Mouse (Mus musculus) embryo, embryonic 10 days (tissue): Measurements from ENCODE around the gene Vat1.
A peak's percentile ranks its signal among the peaks of the same experiment; 100 is the strongest.
"Not testable (repeated sequence)": the region's sequence is repeated elsewhere in the genome, so short reads cannot be mapped to it uniquely, and the experiment has no call there.

Experiments
- DNase-seq: peaks from one replicate; pipeline ENCODE4 v3.0.0-alpha.2; 2015; ENCODE audit warnings: low spot score

Vat1 gene

DNA sequence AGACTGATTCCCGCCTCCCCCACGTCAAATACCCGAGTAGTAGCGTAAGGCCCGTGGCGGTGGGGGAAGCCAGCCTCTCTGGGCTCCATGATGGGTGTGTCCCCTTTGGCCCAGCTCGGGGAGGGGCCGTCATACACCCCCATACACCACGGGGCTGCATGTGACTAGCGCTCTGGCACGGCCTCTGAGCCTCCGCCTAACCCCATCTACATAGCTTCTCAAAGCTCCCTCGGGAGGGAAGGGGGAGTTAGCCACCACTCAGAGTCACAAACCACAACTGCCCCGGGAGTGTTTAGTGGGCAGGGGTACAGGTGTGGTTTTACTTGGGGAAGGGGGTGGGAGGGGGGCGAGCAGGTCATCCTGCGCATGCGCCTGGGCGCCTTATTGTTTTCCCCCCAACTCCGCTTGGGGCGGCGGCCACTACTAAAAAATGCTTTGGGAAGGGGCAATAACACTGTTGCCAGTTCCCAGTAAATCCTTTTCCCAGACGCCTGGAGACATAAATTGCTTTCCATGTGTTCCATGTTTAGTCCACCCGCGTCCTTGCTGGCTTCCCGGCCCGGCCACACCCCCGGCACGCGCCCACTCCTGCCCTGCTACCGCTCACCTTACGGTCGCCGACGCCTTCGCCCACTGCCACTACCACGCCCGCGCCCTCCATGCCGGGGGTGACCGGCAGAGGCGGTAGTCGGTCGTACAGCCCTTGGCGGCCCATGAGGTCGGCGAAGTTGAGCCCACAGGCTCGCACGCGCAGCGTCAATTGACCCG, 745 bp downstream of the Vat1 start:
- DNase-seq, result peak; percentile 66

DNA sequence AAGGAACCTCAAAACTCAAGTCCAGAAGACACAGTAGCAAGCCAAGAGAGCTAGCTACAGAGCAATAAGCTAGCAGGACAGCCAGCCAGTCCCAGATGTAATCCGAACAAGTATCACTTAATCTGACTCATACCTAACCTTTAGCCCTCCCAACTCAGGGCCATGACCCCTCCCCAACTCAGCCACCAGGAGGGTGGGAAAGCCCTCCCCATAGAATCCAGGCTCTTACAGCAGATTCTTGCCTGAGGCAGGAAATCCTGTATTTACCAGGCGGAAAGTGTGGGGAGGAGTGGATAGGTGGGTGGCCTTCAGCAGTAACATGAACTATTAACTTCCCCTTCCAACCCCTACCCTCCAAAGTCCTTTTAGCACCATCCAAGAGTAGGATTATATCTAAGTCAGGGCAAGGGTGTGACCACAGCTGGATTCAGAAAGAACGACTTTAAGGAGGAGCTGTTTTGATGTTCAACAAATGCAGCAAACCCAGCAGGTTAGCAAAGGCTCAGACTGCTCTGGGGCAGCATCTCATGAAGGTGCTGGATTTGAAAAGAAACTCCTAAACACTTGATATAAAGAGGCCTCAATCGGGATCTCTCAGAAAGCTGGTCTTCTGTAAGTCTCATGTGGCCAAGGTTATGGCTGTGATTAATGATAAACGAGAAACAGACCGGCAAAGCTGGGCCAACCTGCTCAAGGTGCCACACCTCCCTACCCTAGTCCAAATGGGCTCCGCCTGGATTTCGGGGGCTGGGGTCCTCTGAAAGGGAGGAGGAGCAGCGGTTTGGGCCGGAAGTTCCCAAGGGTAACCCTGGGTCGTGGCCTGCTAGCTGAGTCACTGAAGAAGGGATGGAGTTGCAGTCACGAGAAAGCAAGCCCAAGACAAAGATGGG, 1.6 kb downstream of the Vat1 start, which contains the start of gene Rnd2:
Gene Rnd2 (plus strand): TSS at position 789 of the 890 bp plus-strand sequence.
- DNase-seq, result no peak

DNA sequence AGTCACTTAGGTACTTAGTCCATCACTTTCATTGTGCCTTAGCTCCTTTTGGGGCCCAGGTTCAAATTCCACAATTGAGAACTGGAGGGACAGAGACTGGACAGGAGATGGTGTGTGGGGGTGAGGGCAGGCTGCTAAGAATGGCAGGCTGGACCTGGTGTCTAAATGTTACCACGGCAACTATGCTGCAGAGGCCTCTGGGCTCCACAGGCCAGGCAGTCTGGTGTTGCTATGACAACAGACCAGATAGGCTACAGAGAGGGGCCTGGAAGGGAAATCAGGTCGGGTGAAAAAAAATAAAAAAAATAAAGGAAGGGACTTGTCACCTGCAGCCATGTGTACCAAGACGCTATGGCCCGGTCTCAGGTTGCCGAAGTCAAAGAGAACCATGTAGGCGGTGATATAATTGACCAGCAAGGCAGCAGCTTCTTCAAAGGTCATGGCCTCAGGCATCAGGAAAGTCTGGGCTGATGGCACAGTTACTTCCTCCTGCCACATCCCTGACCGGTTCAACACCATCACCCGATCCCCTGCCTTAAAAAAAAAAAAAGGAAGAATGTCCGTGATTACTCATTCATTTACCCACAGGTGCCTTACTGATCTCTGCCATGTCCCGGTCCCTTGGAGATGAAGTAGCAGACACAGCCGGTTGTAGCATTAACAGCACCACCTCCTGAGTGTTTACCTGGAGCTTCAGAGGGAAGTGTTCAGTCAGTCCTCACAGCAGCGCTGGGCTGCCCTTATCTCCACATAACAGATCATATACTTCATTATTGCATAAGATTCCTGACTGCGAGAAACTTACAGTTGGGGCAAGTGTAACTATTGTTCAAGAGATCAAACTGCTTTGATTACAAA, 3.2 kb downstream of the Vat1 start:
- peak; percentile 84 for DNase-seq

DNA sequence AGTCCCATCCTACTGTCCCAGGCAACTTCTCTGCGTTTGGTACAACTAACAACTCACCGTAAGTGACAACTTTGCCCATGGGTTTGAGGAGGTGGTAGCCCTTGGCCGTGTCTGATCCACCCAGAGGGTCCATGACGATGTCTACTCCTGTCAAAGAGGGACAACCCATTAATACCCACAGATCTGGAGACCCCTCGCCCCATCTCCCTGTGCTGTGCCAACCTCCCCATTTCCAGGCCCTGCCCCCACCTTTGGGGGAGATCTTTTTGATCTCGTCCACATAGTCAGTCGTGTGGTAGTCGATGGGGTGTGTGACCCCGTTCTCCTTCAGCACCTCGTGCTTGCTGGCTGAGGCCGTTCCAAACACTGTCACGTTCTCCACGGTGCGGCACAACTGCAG, 3.9 kb downstream of the Vat1 start:
- DNase-seq, result no peak

DNA sequence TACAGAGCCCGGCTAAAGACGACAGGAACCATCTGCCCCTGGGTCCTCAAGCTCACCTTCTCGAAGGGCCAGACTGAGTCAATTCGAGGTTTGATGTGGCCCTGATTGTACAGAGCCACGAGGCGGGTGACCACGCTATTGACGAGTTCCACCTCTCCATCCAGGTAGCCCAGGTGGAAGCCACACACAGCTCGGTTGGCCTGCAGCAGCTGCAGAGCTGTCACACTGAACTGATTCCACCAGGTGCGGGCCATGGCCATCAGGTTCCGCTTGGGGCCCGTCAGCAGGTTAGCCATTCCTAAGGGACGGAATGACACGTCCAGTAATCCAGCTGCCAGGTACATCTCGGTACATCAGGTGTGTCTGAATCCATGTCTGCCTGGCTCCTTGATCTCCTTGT, 5.7 kb downstream of the Vat1 start:
- no peak for DNase-seq

DNA sequence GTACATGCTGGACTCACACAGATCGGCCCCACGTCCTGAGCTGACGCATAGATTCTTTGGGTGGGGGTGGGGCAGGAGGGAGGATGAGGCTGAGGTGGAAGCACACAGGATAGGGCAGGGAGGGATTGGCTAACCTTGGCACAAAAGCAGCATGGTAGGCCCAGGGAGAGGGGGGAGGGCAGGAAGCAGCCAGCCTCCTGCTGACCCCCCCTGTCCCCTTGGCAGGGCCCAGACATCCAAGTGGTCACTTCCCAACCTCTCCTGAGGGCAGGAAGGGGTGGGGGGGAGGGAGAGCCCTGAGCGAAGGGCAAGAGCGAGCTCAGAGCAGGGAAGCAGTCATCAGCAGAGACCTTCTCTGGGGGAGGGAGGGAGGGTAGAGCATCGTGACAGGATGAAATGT, 6.3 kb downstream of the Vat1 start:
- DNase-seq, result no peak

DNA sequence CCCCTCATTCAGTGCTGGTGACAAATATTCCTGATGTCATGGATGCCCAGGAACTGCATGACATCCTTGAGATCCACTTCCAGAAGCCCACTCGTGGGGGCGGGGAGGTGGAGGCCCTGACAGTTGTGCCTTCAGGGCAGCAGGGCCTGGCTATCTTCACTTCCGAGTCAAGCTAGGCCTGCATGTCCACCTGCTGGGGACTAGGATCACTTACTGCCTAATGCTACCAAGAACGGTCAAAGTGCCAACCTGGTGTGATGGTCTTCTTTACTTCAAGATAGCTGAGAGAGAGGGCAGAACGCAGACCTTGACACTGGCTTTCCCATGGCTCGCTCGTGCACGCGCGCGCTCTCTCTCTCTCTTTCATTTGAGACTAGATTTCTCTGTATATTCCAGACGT, 7.8 kb downstream of the Vat1 start:
- DNase-seq, result no peak

DNA sequence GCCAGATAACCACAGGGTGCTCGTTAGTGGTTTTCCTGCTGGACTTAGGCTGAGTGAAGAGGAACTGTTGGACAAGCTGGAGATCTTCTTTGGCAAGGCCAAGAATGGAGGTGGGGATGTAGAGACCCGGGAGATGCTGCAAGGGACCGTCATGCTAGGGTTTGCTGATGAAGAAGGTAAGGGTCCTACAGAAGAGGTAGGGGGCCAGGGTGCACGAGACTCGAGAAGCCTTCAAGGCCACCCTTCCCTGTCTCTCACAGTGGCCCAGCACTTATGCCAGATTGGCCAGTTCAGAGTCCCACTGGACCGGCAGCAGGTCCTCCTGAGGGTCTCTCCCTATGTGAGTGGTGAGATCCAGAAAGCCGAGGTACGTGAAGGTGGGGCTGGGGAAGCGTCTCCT, 8.4 kb downstream of the Vat1 start:
- no peak for DNase-seq

DNA sequence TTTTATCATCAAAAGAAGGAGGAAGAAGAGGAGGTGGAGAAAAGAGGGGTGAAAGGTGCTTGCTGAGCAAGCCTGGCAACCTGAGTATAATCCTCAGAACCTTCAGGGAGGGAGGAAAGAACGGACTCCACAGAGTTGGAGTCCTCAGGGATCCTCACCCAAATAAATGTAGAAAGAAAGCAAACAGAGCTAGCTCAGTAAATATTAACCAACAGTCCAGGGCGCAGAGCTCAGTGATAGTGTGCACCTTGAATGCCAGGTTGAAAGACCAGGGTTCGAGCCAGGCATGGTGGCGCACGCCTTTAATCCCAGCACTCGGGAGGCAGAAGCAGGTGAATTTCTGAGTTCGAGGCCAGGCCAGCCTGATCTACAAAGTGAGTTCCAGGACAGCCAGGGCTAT, 10.4 kb downstream of the Vat1 start:
- DNase-seq, result no peak

DNA sequence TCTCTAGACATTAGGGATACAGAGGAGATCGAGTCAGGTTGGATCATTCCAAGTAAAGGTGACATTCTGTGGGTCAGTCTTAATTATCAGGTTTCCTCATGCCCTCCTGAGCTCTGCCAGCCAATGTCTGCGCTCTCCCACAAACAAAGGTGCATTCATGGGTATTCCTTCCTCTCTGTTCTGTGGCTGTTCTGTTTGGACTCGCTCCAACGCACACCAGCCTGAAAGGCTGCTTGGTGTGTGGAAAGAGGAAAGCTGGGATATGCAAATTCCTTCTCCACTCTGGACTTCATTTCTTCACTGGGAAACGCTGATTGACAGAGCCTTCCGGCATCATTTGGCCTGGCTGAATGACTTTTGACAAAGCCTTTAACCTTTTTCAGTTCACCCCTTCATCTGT, 11.3 kb downstream of the Vat1 start:
- DNase-seq, result no peak

DNA sequence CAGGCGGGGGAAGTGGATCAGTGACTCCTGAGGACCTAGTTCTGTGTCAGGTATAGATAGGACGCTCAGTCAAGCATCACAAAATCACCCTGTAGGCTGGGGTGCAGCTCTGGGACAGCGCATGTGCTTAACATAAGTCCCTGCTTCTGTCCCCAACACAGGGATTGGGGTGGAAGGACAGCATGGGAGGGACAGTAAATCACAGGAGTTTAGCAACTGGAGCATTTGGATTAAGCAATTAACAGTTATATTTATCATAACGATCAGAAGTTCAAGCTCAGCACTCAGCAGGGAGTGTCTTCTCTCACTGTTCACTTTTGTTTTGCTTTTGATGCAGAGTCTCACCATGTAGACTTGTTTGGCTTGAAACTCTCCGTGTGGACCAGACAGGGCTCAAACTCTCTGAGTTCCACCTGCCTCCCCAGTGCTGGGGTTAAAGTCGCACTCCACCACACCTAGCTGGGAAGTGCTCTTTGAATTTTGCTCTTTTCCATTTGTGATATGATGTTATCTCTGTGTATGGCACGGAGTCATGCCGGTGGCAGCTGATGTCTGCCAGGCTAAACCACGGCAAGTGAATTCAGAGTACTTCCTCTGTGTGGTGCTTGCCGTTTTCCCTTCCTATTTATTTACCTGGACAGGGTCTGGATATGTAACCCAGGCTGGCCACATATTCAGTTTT, 13.8 kb downstream of the Vat1 start:
- DNase-seq, result no peak

DNA sequence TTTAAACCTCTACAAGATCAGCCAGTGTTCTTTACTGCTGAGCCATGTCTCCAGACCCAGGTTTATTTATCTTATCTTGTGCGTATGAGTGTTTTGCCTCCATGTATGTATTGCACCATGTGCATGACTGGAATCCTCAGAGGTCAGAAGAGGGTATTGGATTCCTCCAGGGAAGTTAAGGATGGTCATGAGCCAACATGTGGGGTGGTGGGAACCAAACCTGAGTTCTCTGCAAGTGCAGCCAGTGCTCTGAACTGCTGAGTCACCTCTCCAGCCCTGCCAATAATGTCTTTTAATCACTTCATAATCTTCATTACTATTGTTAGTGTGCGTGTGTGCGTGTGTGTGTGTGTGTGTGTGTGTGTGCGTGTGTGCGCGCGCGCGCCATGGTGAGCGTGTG, 14.5 kb downstream of the Vat1 start:
- no peak for DNase-seq

DNA sequence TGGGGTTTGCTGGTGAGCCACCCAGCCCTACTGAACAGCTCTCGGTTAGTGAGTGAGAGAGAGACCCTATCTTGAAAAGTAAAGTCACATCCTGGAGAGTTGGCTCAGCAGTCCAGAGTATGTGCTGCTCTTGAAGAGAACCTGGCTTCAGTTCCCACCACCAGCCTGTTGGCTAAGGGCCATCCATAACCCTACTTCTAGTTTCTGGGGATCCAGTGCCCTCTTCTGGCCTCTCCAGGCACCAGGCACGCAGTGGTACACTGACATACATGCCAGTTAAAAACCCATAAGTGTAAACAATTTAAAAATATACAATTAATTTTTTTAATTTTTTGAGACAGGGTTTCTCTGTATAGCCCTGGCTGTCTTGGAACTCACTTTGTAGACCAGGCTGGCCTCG, 15.6 kb downstream of the Vat1 start:
- no peak for DNase-seq

DNA sequence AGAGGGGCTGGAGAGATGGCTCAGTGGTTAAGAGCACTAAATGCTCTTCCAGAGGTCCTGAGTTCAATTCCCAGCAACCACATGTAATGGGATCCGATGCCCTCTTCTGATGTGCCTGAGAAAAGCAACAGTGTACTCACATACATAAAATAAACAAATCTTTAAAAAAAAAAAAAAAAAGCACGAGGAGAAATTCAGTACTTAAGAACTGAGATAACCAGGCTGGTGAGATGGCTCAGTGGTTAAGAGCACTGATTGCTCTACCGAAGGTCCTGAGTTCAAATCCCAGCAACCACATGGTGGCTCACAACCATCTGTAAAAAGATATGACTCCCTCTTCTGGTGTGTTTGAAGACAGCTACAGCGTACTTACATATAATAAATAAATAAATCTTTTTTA, 16.4 kb downstream of the Vat1 start:
- not testable (repeated sequence) for DNase-seq

DNA sequence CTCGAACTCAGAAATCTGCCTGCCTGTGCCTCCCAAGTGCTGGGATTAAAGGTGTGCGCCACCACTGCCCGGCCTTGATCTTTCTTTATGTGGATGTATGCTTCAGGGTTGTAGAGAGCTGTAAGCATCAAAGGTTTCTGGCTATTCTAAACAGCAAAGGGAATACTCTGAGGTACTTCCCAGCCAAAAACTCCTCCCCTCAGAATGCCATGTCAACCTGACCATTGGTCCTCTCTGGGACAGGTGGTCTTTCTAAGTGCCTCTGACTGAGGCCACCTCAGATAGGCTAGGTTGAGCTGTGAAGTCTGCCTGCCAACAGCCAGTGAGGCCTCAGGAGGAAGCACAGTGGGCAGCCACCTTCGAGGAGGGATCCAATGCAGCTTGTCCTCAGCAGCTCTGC, 17.1 kb downstream of the Vat1 start:
- DNase-seq, result no peak

DNA sequence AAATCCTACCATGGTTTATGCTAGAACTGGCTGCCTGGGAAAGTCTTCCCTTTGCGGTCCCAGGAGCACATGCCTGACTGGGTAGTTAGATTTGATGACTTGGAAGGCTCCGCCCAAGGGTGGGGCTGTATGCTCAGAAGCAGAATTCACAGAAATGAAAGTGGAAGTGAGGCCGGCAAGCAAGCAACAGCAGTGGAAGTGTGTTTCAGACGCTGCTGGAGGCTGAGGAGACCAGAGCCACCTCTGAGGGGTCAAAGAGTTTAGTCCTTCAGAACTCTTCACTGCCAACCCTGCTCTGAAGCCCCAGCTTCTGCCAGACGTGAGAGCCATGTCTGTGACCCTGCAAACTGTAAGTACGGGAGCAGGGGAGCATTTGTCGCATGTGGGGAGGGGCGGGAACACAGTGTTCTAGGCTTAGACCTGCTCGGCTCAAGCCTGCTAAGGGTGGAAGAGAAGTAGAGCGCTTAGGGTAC, 17.7 kb downstream of the Vat1 start, which contains the start of gene Ifi35:
Gene Ifi35 (plus strand): TSS at position 134 of the 473 bp plus-strand sequence.
- DNase-seq, result peak; percentile 57

DNA sequence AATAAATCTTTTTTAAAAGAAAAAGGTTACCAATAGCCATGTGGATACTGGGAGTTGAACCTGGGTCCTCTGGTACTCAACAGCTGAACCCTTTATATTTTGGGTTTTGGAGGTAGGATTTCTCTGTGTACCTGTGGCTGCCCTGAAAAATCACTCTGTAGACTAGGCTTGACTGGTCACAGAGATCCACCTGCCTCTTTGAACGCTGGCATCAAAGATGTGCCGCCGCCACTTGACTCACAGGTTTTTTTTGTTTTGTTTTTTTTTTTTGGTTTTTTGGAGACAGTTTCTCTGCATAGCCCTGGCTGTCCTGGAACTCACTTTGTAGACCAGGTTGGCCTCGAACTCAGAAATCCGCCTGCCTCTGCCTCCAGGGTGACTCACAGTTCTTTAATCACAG, 18.2 kb downstream of the Vat1 start:
- DNase-seq, result no peak

DNA sequence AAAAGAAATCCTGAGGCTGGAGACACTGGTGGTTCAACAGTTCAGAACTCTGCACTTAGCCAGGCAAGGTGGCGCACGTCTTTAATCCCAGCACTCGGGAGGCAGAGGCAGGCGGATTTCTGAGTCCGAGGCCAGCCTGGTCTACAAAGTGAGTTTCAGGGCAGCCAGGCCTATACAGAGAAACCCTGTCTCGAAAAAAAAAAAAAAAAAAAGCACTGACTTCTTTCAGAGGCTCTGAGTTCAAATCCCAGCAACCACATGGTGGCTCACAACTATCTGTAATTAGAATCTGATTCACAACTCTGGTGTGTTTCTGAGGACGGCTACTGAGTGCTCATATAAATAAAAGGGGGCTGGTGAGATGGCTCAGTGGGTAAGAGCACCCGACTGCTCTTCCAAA, 19.2 kb downstream of the Vat1 start:
- not testable (repeated sequence) for DNase-seq

DNA sequence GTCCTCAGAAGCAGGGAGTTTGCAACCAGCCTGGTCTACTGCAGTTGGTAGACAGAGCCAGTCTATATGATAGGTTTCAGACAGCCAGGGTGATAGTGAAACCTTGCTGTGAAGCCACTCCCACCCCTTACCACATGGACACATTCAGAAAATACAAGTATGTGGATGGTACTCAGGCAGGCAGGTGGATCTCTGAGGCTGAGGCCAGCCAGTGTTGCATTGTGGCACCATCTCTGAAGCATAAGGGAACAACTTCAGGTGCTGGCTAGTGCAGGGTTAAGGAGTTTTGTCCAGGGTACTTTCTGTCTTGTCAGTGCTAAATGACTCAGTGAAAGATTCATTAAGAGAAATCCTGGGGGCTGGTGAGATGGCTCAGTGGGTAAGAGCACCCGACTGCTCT, 19.7 kb downstream of the Vat1 start:
- DNase-seq, result peak; percentile 28

DNA sequence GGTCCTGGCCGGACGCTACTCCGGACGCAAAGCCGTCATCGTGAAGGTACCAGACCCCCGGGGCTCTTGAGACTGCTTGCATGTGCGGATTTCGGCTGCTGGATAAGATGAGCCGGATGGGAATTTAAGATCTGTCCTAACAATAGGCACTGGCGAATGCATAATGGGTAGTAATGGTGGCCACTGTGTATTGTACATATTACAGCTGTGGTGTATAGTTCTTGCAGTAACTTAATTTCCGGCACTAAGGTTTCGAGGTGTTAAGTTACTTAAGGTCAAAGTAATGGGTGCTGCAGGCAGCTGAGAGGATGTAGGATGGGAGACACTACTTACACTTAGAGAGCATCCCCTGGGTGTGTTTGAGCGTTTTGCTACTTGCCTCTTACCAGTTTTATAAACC, 23.3 kb downstream of the Vat1 start:
- peak; percentile 19 for DNase-seq

DNA sequence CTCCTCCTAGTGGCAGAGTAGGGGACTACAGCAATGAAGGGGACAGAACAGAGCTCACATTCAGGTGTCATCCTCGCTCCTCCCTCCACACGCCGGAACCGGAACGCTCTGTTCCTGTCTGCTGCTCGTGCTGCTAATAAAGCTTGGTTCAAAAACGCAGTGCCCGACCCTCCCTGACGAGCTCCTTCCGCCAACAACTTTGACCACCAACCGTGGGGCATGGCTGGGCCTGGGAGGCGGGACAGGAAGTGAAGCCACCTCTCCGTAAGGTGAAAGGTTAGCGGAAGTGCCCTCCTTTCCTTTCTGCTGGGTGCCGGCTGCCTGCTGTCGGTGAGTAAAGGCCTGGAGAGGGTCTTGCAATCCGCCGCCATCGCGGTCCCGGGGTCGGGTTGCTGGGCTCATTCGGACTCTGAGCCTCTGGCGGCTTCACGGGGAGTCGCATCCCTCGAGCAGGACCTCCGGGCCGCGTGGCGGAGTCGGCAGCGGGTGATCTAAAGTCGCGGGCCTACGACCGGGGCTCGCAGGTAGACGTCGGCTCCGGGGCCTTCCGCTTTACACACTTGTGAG, 23.8 kb downstream of the Vat1 start, which contains the start of gene Rpl27:
Gene Rpl27 (plus strand): TSS at position 172 of the 567 bp plus-strand sequence.
- peak; percentile 100 for DNase-seq
